Mouse (Mus musculus) E14TG2a.4 (cell line): ENCODE measurements around the gene Rapgef4.

ENCODE experiments used
- CTCF ChIP-seq: conservative IDR thresholded peaks from 2 replicates; pipeline ENCODE4 v1.5.1; 2014; ENCODE audit warnings: low read length
- NANOG ChIP-seq: IDR thresholded peaks from 2 replicates; pipeline ENCODE4 v1.6.1; 2014; ENCODE audit warnings: borderline replicate concordance, low read length, mixed read lengths

GRCm38 (mm10) chr2:72181443-72181842 lies 200.4 kb downstream of the Rapgef4 start:
- TF ChIP-seq CTCF (no peak), NANOG (no peak)
